Mouse (Mus musculus) liver, embryonic 12.5 days (tissue): Measurements from ENCODE around the gene Sipa1l3. TPM values are rescaled to one million over a fixed set of nuclear protein-coding genes. Genes with fewer than 3 reads are reported as not detected.

Experiments used
- ATAC-seq: fragments of 200-750 bp; cut with Nextera tagmentation; 2 replicates; pipeline ENCODE4 v1.8.0; 2017; ENCODE audit warnings: moderate number of reproducible peaks, mild to moderate bottlenecking, moderate library complexity
- H3K27ac ChIP-seq: fragments of 300-500 bp; sonication (generic); 2 replicates; pipeline ENCODE4 v1.5.1; 2016; ENCODE audit warnings: mild to moderate bottlenecking
- H3K27me3 ChIP-seq: fragments of 300-500 bp; sonication (generic); replicated peaks from 2 replicates; pipeline ENCODE4 v1.6.1; 2016; ENCODE audit warnings: mild to moderate bottlenecking, moderate library complexity
- H3K36me3 ChIP-seq: fragments of 300-500 bp; sonication (generic); 2 replicates; pipeline ENCODE4 v1.6.1; 2016; ENCODE audit warnings: mild to moderate bottlenecking, moderate library complexity
- H3K4me1 ChIP-seq: fragments of 300-500 bp; sonication (generic); 2 replicates; pipeline ENCODE4 v1.6.1; 2016
- H3K4me2 ChIP-seq: fragments of 300-500 bp; sonication (generic); 2 replicates; pipeline ENCODE4 v1.6.1; 2016; ENCODE audit warnings: mild to moderate bottlenecking, moderate library complexity
- H3K4me3 ChIP-seq: fragments of 300-500 bp; sonication (generic); 2 replicates; pipeline ENCODE4 v1.5.1; 2016; ENCODE audit warnings: mild to moderate bottlenecking, moderate library complexity
- H3K9ac ChIP-seq: fragments of 300-500 bp; sonication (generic); 2 replicates; pipeline ENCODE4 v1.6.1; 2016; ENCODE audit warnings: mild to moderate bottlenecking, moderate library complexity
- H3K9me3 ChIP-seq: fragments of 300-500 bp; sonication (generic); replicated peaks from 2 replicates; pipeline ENCODE4 v1.6.1; 2016; ENCODE audit warnings: mild to moderate bottlenecking, moderate library complexity
- WGBS: fragments of 180-500 bp; shearing (Covaris S2); methylation state at CpG from one replicate; pipeline ENCODE4 v1.1.7; 2016; ENCODE audit not compliant: insufficient replicate concordance; 5-methylcytosine and 5-hydroxymethylcytosine counted together
- polyA plus RNA-seq: library from polyadenylated mRNA; unstranded; fragments of >200 nt; fragmentation: Nextera tagmentation; extraction: Ambion mirVana; gene quantifications from 2 replicates; pipeline ENCODE4 v1.2.1, GENCODE M21; 2016

Sipa1l3 gene
- polyA plus RNA-seq, 1 experiment from 2014 or later = 4.1 TPM

DNA sequence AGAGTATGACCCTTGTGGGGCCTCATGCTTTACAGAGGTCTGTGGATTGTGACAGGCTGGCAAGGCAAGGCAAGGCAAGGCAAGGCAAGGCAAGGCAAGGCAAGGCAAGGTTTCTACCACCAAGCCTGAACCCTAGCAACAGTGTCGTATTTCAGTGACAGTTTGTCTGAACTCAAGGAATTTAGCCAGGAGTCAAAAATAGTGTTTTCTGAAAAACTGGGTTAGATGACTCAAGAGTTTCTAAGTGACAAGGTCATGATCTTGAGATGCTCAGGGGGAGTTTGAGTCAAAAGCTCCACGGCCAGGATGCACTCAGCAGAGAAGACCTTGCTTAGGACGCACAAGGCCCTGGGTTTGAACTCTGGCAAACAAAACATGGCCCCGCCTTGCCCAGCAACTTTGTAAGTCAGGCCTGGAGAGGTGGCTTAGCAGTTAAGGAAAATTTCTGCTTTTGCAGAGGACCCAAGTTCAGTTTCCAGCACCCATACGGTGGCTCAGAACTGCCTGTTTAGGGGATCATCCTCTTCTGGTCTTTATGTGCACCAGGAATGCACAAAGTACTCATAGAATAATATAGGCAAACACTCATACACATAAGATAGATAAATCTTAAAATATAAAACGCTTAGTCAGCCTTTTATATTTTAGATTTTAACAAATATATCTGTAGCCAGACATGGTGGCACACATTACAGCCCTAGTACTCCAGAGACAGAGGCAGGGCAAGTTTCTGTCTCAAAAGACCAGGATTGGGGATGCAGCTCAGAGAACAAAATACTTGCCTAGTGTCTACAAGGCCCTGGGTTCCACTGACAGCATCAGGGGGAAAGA lies 182.4 kb downstream of the Sipa1l3 start:
- ATAC-seq = no peak
- H3K4me2 ChIP-seq = peak overlapping the region; percentile 67; the same call in 1 of the 2 replicates
- no peaks in the 10 kb centered on the region for H3K9me3 ChIP-seq
- H3K27me3 ChIP-seq = no peaks in the 10 kb centered on the region
- no peak overlapping the region; the same call in 1 of the 2 replicates for H3K9ac ChIP-seq
- H3K36me3 ChIP-seq = peaks cover 34% of the 10 kb centered on the region
- peak overlapping the region; percentile 41; the same call in 1 of the 2 replicates for H3K27ac ChIP-seq
- no peak overlapping the region for H3K4me3 ChIP-seq
- 77% methylated on average over 6 of the region's 6 CpGs for WGBS
- peaks cover 76% of the 10 kb centered on the region for H3K4me1 ChIP-seq

DNA sequence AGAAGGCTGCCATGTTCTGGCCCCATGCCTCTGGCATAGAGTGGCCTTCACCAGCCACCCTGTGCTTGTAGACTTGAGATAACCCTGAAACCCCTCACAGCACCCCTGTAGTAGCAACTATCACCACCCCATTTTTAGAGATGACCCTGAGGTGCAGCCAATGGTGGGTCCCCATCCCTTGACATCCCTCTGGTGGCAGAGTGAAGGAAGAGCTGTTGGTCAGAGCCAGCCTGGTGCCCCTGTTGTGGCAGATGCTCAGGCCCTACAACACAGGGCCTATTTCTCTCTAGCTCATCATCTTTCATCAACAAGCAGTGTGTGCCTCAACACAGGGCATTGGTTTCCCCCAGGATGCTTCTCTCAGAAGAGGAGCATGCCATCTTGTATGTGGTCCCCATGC lies 183.2 kb downstream of the Sipa1l3 start:
- H3K36me3 ChIP-seq = peaks cover 42% of the 10 kb centered on the region
- H3K27ac ChIP-seq = 0 out of 2 replicates have a peak overlapping the region, but pooled peaks have one; percentile 41
- no peak overlapping the region for H3K4me3 ChIP-seq
- no peak overlapping the region for H3K4me2 ChIP-seq
- H3K9ac ChIP-seq = no peak overlapping the region; the same call in 1 of the 2 replicates
- no peak for ATAC-seq
- no peaks in the 10 kb centered on the region for H3K27me3 ChIP-seq
- no peaks in the 10 kb centered on the region for H3K9me3 ChIP-seq
- peaks cover 68% of the 10 kb centered on the region for H3K4me1 ChIP-seq

DNA sequence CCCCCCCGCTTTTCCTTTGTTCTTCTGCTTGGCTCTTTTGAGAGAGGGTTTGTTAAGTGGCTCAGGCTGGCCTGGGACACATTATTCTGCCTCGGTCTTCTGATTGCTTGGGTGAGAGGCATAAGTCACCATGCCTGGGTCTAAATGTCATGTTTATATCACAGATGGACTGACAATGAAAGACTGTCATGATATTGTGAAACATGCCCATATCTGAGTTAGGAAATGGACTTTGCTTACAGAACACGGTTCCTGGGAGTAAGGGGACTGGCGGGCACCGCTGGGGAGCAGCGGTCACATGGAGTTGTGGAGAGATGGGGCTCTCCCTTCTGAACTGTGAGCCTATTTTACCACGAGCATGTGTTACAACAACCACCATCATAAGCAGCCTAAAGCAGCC lies 184.3 kb downstream of the Sipa1l3 start:
- ATAC-seq = no peak
- no peaks in the 10 kb centered on the region for H3K27me3 ChIP-seq
- H3K27ac ChIP-seq = no peak overlapping the region
- peaks cover 57% of the 10 kb centered on the region for H3K4me1 ChIP-seq
- 69% methylated on average over 6 of the region's 7 CpGs for WGBS
- H3K9ac ChIP-seq = no peak overlapping the region
- H3K9me3 ChIP-seq = no peaks in the 10 kb centered on the region
- no peak overlapping the region for H3K4me3 ChIP-seq
- H3K4me2 ChIP-seq = no peak overlapping the region
- H3K36me3 ChIP-seq = peaks cover 52% of the 10 kb centered on the region

DNA sequence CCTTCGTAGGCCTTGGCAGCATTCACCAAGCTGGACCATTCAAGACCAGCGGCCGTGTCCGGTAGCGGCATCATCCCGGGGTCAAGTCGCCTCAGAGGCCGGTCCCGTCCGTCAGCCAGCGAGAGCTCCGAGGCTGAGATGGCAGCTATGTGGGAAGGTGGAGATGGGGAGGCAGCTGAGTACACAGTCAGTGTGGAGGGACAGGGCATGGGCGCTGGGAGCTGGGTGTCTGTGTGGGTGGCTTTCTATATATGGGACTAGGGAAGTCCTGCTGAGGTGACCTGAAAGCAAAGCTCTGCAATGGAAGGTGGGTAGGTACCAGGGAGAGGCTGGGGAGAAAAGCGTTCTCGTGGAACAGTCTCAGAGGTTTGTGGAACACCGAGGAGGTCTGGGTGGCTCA lies 189.5 kb downstream of the Sipa1l3 start:
- no peak overlapping the region for H3K4me3 ChIP-seq
- H3K9me3 ChIP-seq = no peaks in the 10 kb centered on the region
- H3K27ac ChIP-seq = no peak overlapping the region
- peaks cover 5% of the 10 kb centered on the region for H3K4me1 ChIP-seq
- peaks cover 82% of the 10 kb centered on the region for H3K36me3 ChIP-seq
- H3K9ac ChIP-seq = no peak overlapping the region
- WGBS = 87% methylated on average over 16 of the region's 16 CpGs
- no peaks in the 10 kb centered on the region for H3K27me3 ChIP-seq
- H3K4me2 ChIP-seq = no peak overlapping the region
- ATAC-seq = no peak

DNA sequence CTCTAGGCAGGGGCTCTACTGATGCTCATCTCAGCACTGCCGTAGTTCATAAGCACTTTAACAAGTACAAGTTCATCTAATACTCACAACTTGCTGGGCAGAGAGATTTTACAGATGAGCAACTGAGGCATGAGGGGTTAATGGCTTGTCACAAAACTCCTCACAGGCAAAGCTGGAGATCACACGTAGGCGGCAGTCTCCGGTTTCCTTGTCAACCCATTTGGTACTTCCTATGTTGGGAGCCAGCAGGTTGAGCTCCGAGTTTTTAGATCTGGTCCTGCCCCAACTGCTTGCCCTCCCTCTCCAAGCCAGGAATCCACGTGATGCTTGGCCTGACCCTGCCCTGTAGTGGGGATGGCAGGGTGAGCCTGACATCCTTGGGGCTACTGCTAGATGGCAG lies 191.4 kb downstream of the Sipa1l3 start:
- Histone ChIP-seq H3K4me3 (no peak overlapping the region), H3K9me3 (no peaks in the 10 kb centered on the region), H3K36me3 (peaks cover 77% of the 10 kb centered on the region), H3K4me2 (no peak overlapping the region), H3K4me1 (0 out of 2 replicates have a peak, but pooled peaks cover under 1% of the 10 kb centered on the region), H3K27ac (no peak overlapping the region), H3K27me3 (no peaks in the 10 kb centered on the region), H3K9ac (no peak overlapping the region)
- ATAC-seq = no peak
- WGBS = 76% methylated on average over 6 of the region's 6 CpGs

DNA sequence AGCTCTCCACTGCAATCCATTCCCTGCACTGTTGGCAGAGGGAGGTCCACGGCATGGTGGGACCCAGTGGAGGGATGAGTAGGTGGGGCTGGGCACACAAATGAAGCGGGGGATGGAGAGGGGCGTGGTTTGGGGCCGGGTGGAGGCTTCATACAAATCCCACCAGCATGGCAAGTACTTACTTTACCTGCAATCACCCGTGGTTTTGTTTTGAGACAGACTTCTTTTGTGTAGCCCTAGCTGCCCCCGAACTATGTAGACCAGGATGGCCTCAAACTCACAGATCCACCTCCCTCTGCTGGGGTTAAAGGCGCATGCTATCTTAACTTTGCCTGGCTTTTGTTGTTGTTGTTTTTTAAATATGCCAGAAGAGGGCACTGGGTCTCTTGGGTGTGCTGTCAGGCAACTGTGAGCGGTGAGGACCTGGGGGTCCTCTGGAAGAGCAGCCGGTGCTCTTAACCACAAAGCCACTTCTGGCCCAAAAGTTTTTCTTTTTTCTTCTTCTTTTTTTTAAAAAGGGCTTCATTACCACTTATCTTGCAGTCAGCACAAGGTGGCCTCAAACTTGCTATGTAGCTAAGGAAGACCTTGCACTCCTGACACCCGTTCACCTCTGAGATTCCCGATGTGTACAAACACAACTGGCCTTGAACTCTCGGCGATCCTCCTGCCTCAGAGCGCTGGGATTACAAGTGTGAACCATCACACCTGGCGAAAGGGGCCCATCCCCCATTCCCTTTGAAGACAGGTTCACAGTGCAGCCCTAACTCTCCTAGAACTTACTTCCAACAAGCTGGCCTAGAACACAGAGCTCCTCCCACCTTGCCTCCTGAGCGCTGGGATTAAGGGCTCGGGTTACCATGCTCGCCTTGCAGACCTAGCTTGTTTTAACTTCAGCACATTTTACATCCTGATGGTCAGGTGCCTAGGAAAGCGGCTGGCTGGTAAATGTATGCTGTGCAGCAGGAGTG lies 198.8 kb downstream of the Sipa1l3 start:
- Histone ChIP-seq H3K4me2 (peak overlapping the region; percentile 66), H3K9ac (peak overlapping the region; percentile 31; the same call in 1 of the 2 replicates), H3K36me3 (peaks cover 20% of the 10 kb centered on the region), H3K4me3 (peak overlapping the region; percentile 25; the same call in 1 of the 2 replicates), H3K27me3 (peaks cover 13% of the 10 kb centered on the region; the same call in 1 of the 2 replicates), H3K4me1 (peaks cover 67% of the 10 kb centered on the region), H3K9me3 (no peaks in the 10 kb centered on the region), H3K27ac (0 out of 2 replicates have a peak overlapping the region, but pooled peaks have one; percentile 10)
- peak; percentile 23; the same call in 1 of the 2 replicates for ATAC-seq
- 12% methylated on average over 19 of the region's 19 CpGs for WGBS

DNA sequence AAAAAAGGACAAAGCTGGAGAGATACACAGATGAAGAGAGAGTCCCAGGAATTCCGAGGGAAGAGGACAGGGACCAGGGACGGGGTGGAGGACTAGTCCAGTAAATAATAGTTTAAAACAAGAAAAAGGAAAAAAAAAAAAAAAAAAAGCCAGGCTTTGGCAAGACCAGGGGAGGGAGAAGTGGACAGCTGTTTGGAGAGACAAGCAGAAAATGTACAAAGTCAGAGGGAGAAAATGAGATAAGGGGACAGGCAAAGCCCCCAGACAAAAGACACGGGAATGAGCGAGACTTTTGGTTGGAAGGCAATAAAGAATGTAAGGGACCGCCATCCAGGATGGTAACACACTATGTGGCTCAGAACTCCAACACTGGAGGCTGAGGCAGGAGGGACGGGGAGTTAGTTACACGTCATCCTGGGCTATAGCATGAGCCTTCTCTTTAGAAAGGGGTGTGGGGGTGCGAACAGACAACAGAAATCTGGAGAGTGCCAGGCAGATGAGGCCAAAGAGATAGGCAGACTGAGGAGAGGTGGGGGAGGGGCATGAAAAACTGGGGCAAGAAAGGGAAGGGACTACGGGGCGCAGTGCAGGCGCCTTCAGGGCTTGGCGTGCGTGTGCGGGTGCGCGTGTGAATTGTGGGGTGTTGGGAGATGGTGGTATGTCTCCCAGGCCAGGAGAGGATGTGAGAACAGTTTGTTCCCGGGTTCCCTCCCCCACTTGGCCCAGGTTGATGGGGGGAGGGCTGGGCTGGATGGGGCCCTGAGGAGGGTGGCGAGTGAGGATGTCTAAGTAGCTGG lies 200.1 kb downstream of the Sipa1l3 start:
- Histone ChIP-seq H3K4me2 (peak overlapping the region; percentile 66), H3K9me3 (no peaks in the 10 kb centered on the region), H3K9ac (peak overlapping the region; percentile 31; the same call in 1 of the 2 replicates), H3K4me1 (peaks cover 79% of the 10 kb centered on the region), H3K4me3 (peak overlapping the region; percentile 25; the same call in 1 of the 2 replicates), H3K36me3 (peaks cover 9% of the 10 kb centered on the region), H3K27me3 (peaks cover 13% of the 10 kb centered on the region; the same call in 1 of the 2 replicates), H3K27ac (peak overlapping the region; percentile 13; the same call in 1 of the 2 replicates)
- WGBS = 2% methylated on average over 18 of the region's 18 CpGs
- peak; percentile 35; the same call in 1 of the 2 replicates for ATAC-seq

DNA sequence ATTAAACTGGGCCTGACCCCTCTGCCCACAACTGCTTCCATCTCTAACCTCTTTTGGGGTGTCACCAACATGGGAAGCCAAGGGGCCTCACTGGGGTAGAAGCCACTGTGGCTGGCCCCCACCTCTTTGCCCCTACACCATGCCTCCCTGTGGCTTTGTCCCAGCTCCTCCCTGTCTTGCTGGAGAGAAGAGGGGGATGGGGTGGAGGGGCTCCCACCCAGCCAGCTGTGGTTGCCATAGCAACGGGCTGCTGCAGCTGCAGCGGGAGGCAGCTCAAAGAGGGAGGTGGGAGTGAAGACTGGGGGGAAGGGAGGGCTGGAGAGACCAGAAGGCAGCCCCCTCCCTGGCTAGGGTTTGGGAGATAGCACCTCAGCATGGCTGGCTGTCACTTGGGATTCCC lies 200.9 kb downstream of the Sipa1l3 start:
- Histone ChIP-seq H3K36me3 (peaks cover 5% of the 10 kb centered on the region; the same call in 1 of the 2 replicates), H3K27me3 (peaks cover 13% of the 10 kb centered on the region; the same call in 1 of the 2 replicates), H3K4me3 (no peak overlapping the region), H3K9ac (no peak overlapping the region), H3K27ac (peak overlapping the region; percentile 15; the same call in 1 of the 2 replicates), H3K4me1 (peaks cover 87% of the 10 kb centered on the region), H3K4me2 (peak overlapping the region; percentile 66), H3K9me3 (no peaks in the 10 kb centered on the region)
- no peak for ATAC-seq
- WGBS = 0% methylated on average over 2 of the region's 2 CpGs

DNA sequence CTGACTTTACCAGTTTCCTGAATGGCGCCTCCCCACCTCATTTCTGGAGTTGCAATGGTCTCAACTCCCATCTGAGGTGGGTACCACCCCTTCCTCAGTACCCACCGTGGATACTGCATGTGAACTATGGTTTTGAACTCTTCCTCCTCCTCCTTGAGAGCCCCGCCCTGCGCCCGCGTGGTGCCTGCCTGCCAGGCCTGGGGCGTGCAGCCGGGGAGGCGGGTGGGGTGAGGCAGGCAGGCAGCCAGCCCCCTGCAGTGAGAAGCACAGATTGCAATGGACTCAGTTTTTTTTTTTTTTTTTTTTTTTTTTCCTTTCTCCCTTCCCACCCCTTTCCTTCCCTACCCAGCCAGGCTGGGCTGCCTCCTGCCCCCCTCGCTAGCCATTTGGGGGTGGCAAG lies 201.5 kb downstream of the Sipa1l3 start:
- peak overlapping the region; percentile 15; the same call in 1 of the 2 replicates for H3K27ac ChIP-seq

DNA sequence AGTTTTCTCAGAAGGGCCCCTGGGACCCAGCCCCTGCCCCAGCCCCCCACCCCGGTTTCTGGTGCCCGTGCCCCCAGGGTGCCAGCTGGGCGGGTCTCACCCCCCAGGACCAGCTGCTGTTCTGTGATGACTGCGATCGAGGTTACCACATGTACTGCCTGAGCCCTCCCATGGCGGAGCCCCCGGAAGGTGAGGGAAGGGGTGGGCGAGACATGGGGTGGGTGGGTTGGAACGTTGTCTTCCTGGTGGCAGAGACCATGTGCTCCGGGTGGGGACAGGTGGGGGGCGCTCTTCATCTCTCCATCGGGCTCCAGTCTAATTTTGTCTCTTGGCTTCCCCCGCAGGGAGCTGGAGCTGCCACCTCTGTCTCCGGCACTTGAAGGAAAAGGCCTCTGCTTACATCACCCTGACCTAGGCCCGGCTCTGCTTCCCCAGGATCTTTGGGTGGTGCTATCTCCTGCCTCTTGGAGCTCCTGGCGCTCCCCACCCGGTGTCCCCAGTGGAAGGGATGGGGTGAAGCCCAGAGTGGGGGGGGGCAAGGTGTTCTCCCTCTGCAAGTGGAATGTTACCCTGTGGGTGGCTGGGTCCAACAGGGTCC lies 202.2 kb downstream of the Sipa1l3 start:
- ATAC-seq = no peak
- Histone ChIP-seq H3K4me3 (no peak overlapping the region), H3K9ac (no peak overlapping the region), H3K4me2 (no peak overlapping the region), H3K27me3 (peaks cover 13% of the 10 kb centered on the region; the same call in 1 of the 2 replicates), H3K36me3 (no peaks in the 10 kb centered on the region; the same call in 1 of the 2 replicates), H3K4me1 (peaks cover 81% of the 10 kb centered on the region), H3K27ac (0 out of 2 replicates have a peak overlapping the region, but pooled peaks have one; percentile 10), H3K9me3 (no peaks in the 10 kb centered on the region)
- WGBS = 68% methylated on average over 17 of the region's 17 CpGs

More for the DNA sequence above, 201.5 kb downstream of the Sipa1l3 start:
- WGBS = 23% methylated on average over 10 of the region's 10 CpGs
- Histone ChIP-seq H3K9me3 (no peaks in the 10 kb centered on the region), H3K27me3 (peaks cover 13% of the 10 kb centered on the region; the same call in 1 of the 2 replicates), H3K4me2 (peak overlapping the region; percentile 66), H3K4me3 (no peak overlapping the region), H3K9ac (no peak overlapping the region), H3K36me3 (peaks cover 4% of the 10 kb centered on the region; the same call in 1 of the 2 replicates), H3K4me1 (peaks cover 87% of the 10 kb centered on the region)
- ATAC-seq = no peak
